Mouse (Mus musculus) thymus, adult 2 months (tissue): Measurements from ENCODE around the gene Gm13539.

Experiments
- CTCF ChIP-seq: fragments of 200-500 bp; IDR thresholded peaks from 2 replicates; pipeline ENCODE4 v1.5.1; 2012; ENCODE audit warnings: mild to moderate bottlenecking, control low read depth, low read length, moderate library complexity, borderline replicate concordance; ENCODE audit not compliant: control insufficient read depth, poor library complexity, insufficient read depth; ENCODE audit errors: extremely low read depth
- POLR2A ChIP-seq: fragments of 200-500 bp; IDR thresholded peaks from 2 replicates; pipeline ENCODE4 v1.6.1; 2012; ENCODE audit warnings: mild to moderate bottlenecking, low read length, control low read depth, moderate library complexity; ENCODE audit not compliant: control insufficient read depth, poor library complexity, insufficient read depth; ENCODE audit errors: extremely low read depth

DNA sequence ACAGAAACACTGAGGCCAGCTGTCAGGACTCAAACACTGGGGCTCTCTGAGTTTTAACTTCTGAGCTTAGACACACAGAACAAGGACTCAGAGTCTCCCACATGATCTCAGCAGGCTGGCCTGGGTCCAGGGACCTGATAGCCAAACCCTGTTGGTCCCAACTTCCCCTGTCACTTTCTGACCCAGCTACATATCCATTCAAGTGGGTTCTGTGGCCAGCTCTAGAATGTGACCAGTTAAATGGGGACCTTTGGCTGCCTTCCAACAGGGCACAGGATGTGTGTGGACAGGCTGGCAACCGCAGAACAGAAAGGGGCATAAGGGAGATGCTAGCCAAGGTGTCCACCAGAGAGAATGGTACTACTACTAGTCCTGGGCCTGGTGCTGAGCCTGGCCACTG is 40.7 kb downstream of the Gm13539 start, which contains the start of gene Lcn9:
- TF ChIP-seq CTCF (no peak), POLR2A (no peak)
